Comparison of ENCODE assay signal across 8 mouse cellular contexts in genomic region chr5:139484185-139484814, GRCm38 (mm10). TPM values are rescaled to one million over a fixed set of nuclear protein-coding genes. Genes with fewer than 3 reads are reported as not detected.
DNase-seq lines count a peak whose midpoint lies in the region; ATAC-seq lines count a peak whose summit lies in the region.

Gene Zfand2a, minus strand, starts transcription at chr5:139484549.

- peak within 1 kb of the TSS; percentile 90 to 93 for H3K4me3 ChIP-seq in heart, embryonic 14.5 days (ENCODE audit: control insufficient read depth in 1 of 2, insufficient read depth in 1 of 2, low read depth in 1 of 2, low read length in 2 of 2)
- peak within 1 kb of the TSS; percentile 97 for H3K4me3 ChIP-seq in liver, embryonic 13.5 days (replicated peaks)
- peak within 1 kb of the TSS; percentile 77 for H3K4me3 ChIP-seq in stomach, embryonic 16.5 days (replicated peaks; ENCODE audit: low read length)

- H3K9ac ChIP-seq in heart, embryonic 14.5 days (ENCODE audit: low read length): peak within 1 kb of the TSS; percentile 82
- H3K9ac ChIP-seq in liver, embryonic 13.5 days: peak within 1 kb of the TSS; percentile 92
- H3K9ac ChIP-seq in stomach, embryonic 16.5 days (ENCODE audit: low read length): peak within 1 kb of the TSS; percentile 81

- peaks cover 2 to 8% of the 10 kb centered on the region in 2 experiments for H3K4me1 ChIP-seq in heart, embryonic 14.5 days (ENCODE audit: control insufficient read depth in 2 of 2, insufficient read depth in 2 of 2, low read length in 2 of 2)
- peaks cover 23% of the 10 kb centered on the region for H3K4me1 ChIP-seq in liver, embryonic 13.5 days (replicated peaks)
- peaks cover 10% of the 10 kb centered on the region; the same call in 1 of the 2 replicates for H3K4me1 ChIP-seq in stomach, embryonic 16.5 days (ENCODE audit: control insufficient read depth, insufficient read depth, low read length)

- WGBS in heart, embryonic 14.5 days: under 1% methylated on average over 42 of the region's 42 CpGs
- WGBS in liver, embryonic 13.5 days (ENCODE audit: insufficient replicate concordance): 1% methylated on average over 42 of the region's 42 CpGs
- 1% methylated on average over 42 of the region's 42 CpGs for WGBS in stomach, embryonic 16.5 days

- H3K36me3 ChIP-seq in heart, embryonic 14.5 days (ENCODE audit: control insufficient read depth, insufficient read depth, low read length): peaks cover 33% of the 10 kb centered on the region
- peaks cover 31% of the 10 kb centered on the region for H3K36me3 ChIP-seq in liver, embryonic 13.5 days
- 0 out of 2 replicates have a peak, but pooled peaks cover 4% of the 10 kb centered on the region for H3K36me3 ChIP-seq in stomach, embryonic 16.5 days (ENCODE audit: control insufficient read depth, insufficient read depth, low read length)

- DNase-seq in c-Kit-negative CD71-positive TER-119-positive erythroid progenitor cells, embryonic 14.5 days (ENCODE audit: low read depth, low spot score): peak; percentile 100
- peak; percentile 98 for DNase-seq in fibroblast of lung, adult 2 months (ENCODE audit: low read depth)
- peak; percentile 100 for DNase-seq in kidney, postnatal 14 days
- peak; percentile 99 for DNase-seq in liver, embryonic 13.5 days
- peak; percentile 100 for DNase-seq in neural tube, embryonic 10.5 days (ENCODE audit: extremely low spot score, low spot score)

- peaks cover 3% of the 10 kb centered on the region; the same call in 1 of the 2 replicates for H3K9me3 ChIP-seq in heart, embryonic 14.5 days (ENCODE audit: control insufficient read depth, low read length)
- H3K9me3 ChIP-seq in liver, embryonic 13.5 days (replicated peaks): no peaks in the 10 kb centered on the region
- H3K9me3 ChIP-seq in stomach, embryonic 16.5 days (replicated peaks; ENCODE audit: control insufficient read depth, low read length): 0 out of 2 replicates have a peak, but pooled peaks cover 6% of the 10 kb centered on the region

- peak within 1 kb of the TSS; percentile 94 for H3K4me2 ChIP-seq in heart, embryonic 14.5 days (ENCODE audit: low read length)
- peak within 1 kb of the TSS; percentile 78 for H3K4me2 ChIP-seq in liver, embryonic 13.5 days
- H3K4me2 ChIP-seq in stomach, embryonic 16.5 days (ENCODE audit: low read depth, low read length): peak within 1 kb of the TSS; percentile 97

- H3K27ac ChIP-seq in heart, embryonic 14.5 days (replicated peaks in 1 of 2; ENCODE audit: control insufficient read depth in 1 of 2, insufficient read depth in 1 of 2, low read depth in 2 of 2, low read length in 2 of 2): peak within 1 kb of the TSS; percentile 69 to 76
- H3K27ac ChIP-seq in liver, embryonic 13.5 days: peak within 1 kb of the TSS; percentile 76
- H3K27ac ChIP-seq in stomach, embryonic 16.5 days (ENCODE audit: low read length): peak within 1 kb of the TSS; percentile 79

- ATAC-seq in CD4-positive, CD25-positive, alpha-beta regulatory T cell, adult 4 months: peak; percentile 92
- peak; percentile 94 for ATAC-seq in heart, embryonic 14.5 days (ENCODE audit: insufficient number of reproducible peaks, insufficient read depth, low FRiP score, low read depth)
- peak; percentile 99 for ATAC-seq in liver, embryonic 13.5 days (ENCODE audit: low read depth)
- peak; percentile 98 for ATAC-seq in stomach, embryonic 16.5 days (ENCODE audit: insufficient read depth, low FRiP score)

- H3K27me3 ChIP-seq in heart, embryonic 14.5 days (ENCODE audit: control insufficient read depth, insufficient read depth, low read length): no peaks in the 10 kb centered on the region
- H3K27me3 ChIP-seq in liver, embryonic 13.5 days: no peaks in the 10 kb centered on the region
- no peaks in the 10 kb centered on the region for H3K27me3 ChIP-seq in stomach, embryonic 16.5 days (ENCODE audit: control insufficient read depth, insufficient read depth, low read length)

RNA-seq across cellular contexts. Expression of gene Zfand2a, which starts in this region (rescaled TPM):
- 10 to 100 TPM; 10.2 to 10.6 TPM for polyA plus RNA-seq in CD4-positive, CD25-positive, alpha-beta regulatory T cell, adult 4 months (2017; shearing (Covaris generic))
- polyA plus RNA-seq in heart, embryonic 14.5 days (2014; fragmentation: Nextera tagmentation; extraction: Ambion mirVana): 5.9 and 7.0 TPM in 2 replicates
- polyA plus RNA-seq in liver, embryonic 13.5 days (2015; fragmentation: Nextera tagmentation; extraction: Ambion mirVana): 2.0 and 2.8 TPM in 2 replicates
- polyA plus RNA-seq in stomach, embryonic 16.5 days (2015; fragmentation: Nextera tagmentation; extraction: Ambion mirVana): 7.1 and 8.2 TPM in 2 replicates

Comparison
In these comparisons a context has a peak if more than half of its experiments do, and no peak if none do; other contexts are left out.
1. Peak in every context shown above with its lines: DNase-seq, ATAC-seq, H3K4me3 ChIP-seq and H3K27ac ChIP-seq.